Mouse (Mus musculus): ENCODE results near the gene Rnf169.

- TF ChIP-seq POLR2A (IDR thresholded peaks at IDR 0.05; ENCODE audit: extremely low read depth, insufficient read depth, low read length) (no peak), CTCF (IDR thresholded peaks at IDR 0.05; ENCODE audit: extremely low read depth, insufficient read depth, low read length) (no peak)
These were observed 14.9 kb upstream of the Rnf169 start for GRCm38 (mm10) chr7:99995186-99995585.
